Mouse (Mus musculus) monocyte, adult 2 months (primary cell): Measurements from ENCODE around the gene Sec24d.

ENCODE experiments used
- DNase-seq, 2 experiments: peaks; one replicate each; pipeline ENCODE4 v3.0.0; 2022; ENCODE audit warnings: low spot score in 2 of 2, low read depth in 1 of 2

Sec24d gene

GRCm38 (mm10) chr3:123296654-123297053 is 29.4 kb downstream of the Sec24d start:
- no peak for DNase-seq

DNA sequence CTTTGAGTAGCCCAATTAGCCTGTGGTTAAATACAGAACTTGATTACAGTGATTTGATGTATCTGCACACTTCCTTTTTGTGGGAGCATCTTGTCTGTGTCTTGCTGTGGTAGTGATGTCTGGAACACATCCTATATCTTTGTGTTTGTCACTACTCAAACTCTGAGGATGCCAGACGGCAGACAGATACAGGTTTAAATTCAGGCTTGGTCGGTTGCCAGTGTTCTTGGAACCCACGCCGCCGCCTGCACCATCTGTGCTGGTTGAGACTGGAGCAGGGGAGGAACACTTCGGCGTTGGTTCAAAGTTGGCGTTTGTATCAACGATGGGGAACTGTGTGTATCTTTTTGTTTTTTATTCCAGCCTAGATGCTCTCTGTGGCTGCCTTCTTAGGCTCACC is 31.0 kb downstream of the Sec24d start:
- DNase-seq, result no peak

DNA sequence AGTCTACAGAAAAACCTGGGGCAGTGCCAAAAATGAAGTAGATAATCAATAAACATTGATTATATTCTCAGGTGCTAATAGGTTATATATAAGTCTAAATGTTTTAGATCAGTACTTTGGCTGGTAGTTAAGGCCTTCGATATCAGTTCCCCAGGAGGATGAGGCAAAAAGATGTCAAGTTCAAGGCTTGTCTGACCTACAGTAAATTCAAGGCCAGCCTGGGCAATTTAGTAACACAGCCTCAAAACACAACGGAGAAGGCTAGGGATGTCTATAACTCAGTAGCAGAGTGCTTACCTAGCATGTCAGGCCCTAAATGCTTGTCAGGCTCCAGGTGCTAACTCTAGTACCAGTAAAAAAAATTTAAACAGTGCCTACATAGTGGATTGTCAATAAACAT is 34.3 kb downstream of the Sec24d start:
- no peak for DNase-seq

DNA sequence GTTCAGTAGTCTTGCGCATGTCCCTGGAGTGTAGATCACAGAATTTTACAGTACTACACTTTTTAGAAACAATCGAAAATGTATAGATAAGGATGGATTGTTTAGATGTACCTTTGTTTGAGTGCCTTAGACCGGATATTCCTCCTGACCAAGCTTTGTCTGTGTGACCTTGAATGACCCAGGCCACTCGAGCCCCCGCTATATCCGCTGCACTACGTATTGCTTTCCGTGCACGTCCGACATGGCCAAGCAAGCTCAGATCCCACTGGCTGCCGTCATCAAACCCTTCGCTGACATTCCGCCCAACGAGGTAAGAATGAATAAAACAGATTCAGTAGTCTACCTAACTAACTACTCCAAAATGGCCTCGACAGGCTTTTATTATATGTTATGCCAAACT is 38.4 kb downstream of the Sec24d start:
- no peak for DNase-seq

DNA sequence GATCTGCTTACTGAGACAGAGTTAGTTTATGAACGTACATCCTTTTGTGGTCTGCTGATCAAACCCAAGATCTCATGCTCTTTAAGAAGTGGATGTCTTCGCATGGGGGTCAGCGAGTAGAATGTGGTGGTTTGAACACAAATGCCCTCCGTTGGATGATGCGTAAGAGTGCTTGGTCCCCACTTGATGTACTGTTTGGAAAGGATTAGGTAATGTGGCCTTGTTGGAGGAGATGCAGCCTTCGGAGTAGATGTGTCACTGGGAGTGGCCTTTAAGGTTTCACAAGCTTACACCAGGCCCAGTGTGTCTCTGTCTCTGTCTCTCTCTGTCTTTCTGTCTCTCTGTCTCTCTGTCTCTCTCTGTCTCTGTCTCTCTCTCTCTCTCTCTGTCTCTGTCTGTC is 40.2 kb downstream of the Sec24d start:
- DNase-seq, result no peak

DNA sequence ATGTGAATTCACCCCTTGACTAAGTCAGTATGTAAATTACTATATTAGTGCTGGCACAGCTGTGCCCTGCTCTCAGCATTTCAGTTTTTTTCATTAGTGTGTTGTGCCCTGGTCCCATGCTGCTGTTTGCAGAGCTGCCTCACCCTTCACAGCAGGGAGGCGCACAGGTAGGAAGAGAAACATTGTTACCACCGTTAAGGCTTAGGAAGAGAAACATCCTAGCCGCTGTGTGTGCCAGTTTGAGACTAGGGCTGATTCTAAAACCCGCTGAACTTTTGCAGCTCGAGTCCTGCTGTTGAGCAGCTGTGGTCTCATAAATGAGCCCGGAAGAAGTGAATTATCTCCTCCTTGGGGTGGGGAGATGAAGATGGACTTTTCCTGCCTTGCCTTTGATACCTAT is 41.9 kb downstream of the Sec24d start:
- DNase-seq, result no peak

GRCm38 (mm10) chr3:123312477-123313062 is 45.3 kb downstream of the Sec24d start:
- DNase-seq, result no peak

GRCm38 (mm10) chr3:123313477-123313876 is 46.2 kb downstream of the Sec24d start:
- DNase-seq, result no peak

GRCm38 (mm10) chr3:123313920-123314614 is 46.8 kb downstream of the Sec24d start:
- no peak for DNase-seq

DNA sequence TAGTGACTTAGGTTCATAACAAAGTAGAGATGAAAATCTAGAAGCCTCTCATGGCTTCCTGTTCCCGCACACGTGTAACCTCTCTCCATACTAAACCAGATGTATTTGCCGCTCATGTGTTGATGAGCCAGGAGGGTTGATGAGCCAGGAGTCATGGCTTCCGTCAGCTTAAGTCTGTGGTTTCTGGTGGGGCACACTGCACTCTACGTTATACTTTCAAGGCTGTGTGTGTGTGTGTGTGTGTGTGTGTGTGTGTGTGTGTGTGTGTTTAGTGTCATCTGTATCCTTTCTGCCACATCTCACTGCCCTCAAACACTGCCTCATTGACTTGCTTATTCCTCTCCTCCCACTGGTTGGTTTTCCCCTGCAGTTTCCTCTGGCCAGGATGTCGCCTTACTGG is 48.8 kb downstream of the Sec24d start:
- no peak for DNase-seq

DNA sequence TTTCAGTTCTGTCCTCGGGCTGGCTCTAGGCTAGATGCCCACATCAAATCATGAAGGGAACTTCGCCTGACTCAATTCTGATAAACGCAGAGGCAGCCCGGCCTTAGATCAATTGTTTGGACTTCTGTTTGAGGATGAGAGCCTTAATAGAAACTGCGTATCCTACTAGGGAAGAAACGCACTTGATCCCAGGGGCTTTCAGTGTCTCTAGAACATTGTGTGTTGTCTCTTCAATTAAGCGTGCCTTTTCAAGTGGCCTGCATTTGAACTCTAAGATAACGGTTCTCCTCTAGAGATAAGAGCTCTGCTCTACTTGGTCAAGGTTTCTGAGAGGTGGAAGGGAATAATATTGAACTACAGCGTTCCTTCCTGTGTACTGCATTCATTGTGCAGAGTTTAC is 49.8 kb downstream of the Sec24d start:
- DNase-seq, result no peak

DNA sequence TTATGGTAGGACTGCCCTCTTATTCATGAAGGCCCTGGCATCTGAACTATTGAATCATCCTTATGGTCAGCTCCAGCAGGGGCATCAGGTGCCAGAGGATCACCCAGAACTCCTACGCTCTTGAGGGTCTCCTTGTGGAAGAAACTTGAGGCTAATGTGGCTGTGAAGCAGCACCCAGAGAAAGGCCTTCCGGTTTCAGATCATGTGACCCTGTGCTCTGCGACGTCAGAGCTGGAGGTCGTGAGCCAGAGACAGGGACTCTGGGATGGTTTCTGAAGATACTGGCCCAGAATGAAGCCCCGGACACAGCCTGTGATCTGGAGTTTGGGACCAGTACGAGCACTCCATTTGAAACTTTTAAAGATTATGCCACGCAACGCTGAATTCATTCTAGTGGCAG is 53.1 kb downstream of the Sec24d start:
- no peak for DNase-seq

DNA sequence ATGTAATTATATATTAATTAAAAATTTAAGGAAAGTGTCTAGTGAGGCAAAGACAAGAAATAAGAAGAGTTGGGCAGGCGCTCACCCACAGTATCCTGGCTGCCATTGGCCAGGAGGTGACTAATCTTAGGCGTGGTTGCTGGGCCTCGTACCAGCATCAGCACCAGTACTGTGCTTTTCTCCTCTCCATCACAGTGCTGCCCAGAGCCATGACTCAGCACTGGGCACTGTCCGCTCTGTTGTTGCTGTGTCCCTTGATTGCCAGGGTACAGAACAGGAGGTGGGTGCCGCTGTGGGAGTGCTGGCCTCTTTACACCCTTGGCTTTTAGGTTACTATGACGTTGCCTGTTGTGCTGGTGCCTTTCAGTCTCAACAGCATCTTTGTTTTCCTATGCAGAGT is 54.4 kb downstream of the Sec24d start:
- no peak for DNase-seq

DNA sequence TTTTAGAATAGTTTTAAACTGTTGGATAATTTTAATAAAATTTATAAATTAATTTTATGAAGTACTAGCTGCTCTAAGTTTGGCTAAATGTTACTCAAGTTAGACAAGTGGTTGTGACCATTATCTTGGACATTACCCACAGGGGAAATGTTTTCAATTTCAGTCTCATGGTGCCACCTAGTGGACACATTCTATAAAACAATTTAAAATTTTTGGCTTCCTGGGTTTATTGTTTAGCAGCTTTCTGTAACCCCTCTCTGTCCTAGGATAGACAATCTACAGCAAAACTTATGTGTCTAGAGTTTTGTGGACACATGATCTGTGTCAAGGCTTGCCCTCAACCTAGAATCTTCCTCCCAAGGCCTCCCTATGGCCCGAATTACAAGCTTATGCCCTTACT is 54.9 kb downstream of the Sec24d start:
- no peak for DNase-seq

GRCm38 (mm10) chr3:123324326-123324725 is 57.1 kb downstream of the Sec24d start:
- no peak for DNase-seq

DNA sequence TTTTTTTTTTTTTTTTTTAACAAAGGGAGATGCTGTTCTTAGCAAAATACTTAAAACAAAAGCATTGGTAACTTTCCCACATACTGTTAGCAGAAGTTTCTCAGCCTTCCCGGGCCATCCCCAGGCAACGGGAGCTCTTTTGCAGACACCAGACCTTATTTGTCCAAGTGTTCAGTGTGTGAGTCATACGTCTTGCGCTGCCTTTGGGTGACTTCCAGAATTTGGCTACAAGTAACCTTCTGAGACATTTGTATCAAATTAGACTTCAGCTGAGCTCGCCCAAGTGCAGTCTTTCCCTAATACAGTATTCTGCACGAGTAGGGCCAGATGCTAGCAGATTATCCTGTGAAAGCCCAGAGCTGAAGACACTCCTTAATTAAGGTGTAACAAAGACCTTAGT is 62.0 kb downstream of the Sec24d start:
- DNase-seq, result no peak

- no peak for DNase-seq
Observed at GRCm38 (mm10) chr3:123330221-123330620, 63.0 kb downstream of the Sec24d start.

DNA sequence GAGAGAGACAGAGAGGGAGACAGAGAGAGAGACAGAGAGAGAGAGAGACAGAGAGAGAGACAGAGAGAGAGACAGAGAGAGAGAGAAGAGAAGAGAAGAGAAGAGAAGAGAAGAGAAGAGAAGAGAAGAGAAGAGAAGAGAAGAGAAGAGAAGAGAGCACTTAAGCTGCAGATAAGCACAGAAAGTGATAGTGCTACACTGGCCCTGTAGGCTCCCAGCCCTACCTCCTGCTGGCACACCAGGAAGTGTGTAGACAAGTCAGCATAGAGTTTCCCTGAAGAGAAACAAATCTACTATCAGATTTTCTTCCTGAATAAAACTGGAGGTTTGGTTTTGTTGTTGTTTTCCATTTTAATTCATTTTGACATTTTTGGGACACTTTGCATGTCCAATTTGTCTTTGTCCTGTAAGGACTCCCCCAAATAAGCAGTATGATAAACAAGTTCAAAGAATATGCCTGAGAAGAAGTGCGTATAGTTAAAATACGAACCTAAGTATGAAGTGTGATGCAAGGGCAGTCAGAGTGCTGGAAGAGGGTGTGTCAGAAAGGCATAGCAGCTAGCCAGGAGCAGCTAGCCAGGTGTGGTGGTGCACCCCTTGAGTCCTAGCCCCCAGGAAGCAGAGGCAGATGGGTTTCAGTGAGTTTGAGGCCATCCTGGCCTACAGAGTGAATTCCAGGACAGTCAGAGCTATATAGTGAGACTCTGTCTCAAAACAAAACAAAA is 65.2 kb downstream of the Sec24d start:
- DNase-seq, result no peak

GRCm38 (mm10) chr3:123333055-123333424 is 65.8 kb downstream of the Sec24d start:
- no peak for DNase-seq

GRCm38 (mm10) chr3:123334947-123335346 is 67.7 kb downstream of the Sec24d start:
- DNase-seq, result no peak

DNA sequence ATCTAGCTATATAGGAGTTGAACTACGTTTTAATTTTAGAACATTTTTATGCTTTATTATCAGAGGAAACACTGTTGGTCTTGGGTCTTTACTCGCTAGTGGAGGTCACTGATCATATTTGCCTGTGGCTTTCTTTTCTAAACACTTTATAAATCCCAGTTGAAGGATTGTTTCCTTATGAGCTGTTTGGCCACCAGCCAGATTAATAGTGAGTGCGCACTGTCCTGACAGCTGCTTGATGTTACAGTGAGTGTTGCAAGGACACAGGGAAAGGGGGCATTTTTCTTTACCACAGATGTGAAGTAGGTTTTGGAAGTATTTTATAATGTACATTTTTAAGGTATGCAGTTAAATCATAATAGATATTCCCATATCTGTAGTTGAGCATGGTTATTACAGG is 68.2 kb downstream of the Sec24d start:
- DNase-seq, result no peak

GRCm38 (mm10) chr3:123336455-123336854 is 69.2 kb downstream of the Sec24d start:
- no peak for DNase-seq

GRCm38 (mm10) chr3:123336951-123337350 is 69.7 kb downstream of the Sec24d start:
- no peak for DNase-seq
